ENCODE assay signal across 21 mouse cellular contexts in the genomic region with DNA sequence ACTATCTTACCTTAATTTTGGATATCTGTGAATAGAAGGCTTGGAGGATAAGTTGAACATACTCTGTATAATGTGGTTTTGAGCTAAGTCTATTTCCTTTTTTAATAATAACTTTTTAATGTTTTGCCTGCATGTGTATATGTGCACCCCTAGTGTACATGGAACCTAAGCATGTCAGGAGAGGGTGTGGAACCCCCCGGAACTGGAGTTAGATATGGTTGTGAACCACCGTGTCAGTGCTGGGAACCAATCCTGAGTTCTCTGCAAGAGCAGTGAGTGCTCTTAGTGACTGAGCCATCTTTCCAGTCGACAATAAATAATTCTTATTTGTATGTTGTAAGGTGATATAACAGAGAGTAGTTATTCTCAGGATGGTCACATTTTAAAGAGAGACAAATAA. TPM values are rescaled to one million over a fixed set of nuclear protein-coding genes. Genes with fewer than 3 reads are reported as not detected.
DNase-seq lines count a peak whose midpoint lies in the region; ATAC-seq and TF ChIP-seq lines count a peak whose summit lies in the region.
"Had no signal": no experiment of that assay in that cellular context is flagged by ENCODE, and none has a peak within 500 bp of the region (broad histone marks: within the 10 kb centered on the region; RNA-seq: fewer than 3 reads in every experiment).

No protein-coding gene starts in this region.

- peak; percentile 42 for DNase-seq in heart, adult 11 months
- DNase-seq in heart, postnatal 10 days: no peak
- DNase-seq in liver, embryonic 13.5 days: no peak
- no peak for DNase-seq in liver, postnatal 0 days
- DNase-seq in left cerebral cortex, adult 2 months (ENCODE audit: extremely low spot score in 1 of 2, low spot score in 2 of 2): no peak
- DNase-seq: adrenal gland, postnatal 14 days; cerebellum, adult 2 months; cerebellum, postnatal 10 days; gastrocnemius, postnatal 25 days had no signal

- H3K4me2 ChIP-seq in liver, embryonic 13.5 days: peak overlapping the region; percentile 77
- H3K4me2 ChIP-seq in liver, postnatal 0 days (ENCODE audit: low read depth, low read length): peak overlapping the region; percentile 69
- H3K4me2 ChIP-seq in intestine, embryonic 16.5 days (ENCODE audit: low read depth, low read length): no peak overlapping the region
- H3K4me2 ChIP-seq in neural tube, embryonic 15.5 days: no peak overlapping the region
- H3K4me2 ChIP-seq: forebrain, embryonic 12.5 days; heart, embryonic 15.5 days; hindbrain, embryonic 14.5 days had no signal

- peak overlapping the region; percentile 76; the same call in 1 of the 2 replicates for H3K9ac ChIP-seq in liver, embryonic 13.5 days
- H3K9ac ChIP-seq in liver, postnatal 0 days (replicated peaks): no peak overlapping the region
- no peak overlapping the region for H3K9ac ChIP-seq in intestine, embryonic 16.5 days (ENCODE audit: low read depth, low read length)
- H3K9ac ChIP-seq in neural tube, embryonic 15.5 days (replicated peaks): no peak overlapping the region
- H3K9ac ChIP-seq: forebrain, embryonic 12.5 days; heart, embryonic 15.5 days; hindbrain, embryonic 14.5 days had no signal

- 56% methylated on average over 3 of the region's 3 CpGs for WGBS in liver, embryonic 13.5 days (ENCODE audit: insufficient replicate concordance)
- 68% methylated on average over 3 of the region's 3 CpGs for WGBS in liver, postnatal 0 days (ENCODE audit: insufficient replicate concordance)
- WGBS in intestine, embryonic 16.5 days: 85% methylated on average over 3 of the region's 3 CpGs
- 85% methylated on average over 3 of the region's 3 CpGs for WGBS in neural tube, embryonic 15.5 days

- no peak for TF ChIP-seq CTCF in liver, postnatal 0 days (IDR thresholded peaks at IDR 0.05; ENCODE audit: low read depth)
- TF ChIP-seq CTCF in left cerebral cortex, adult 2 months (IDR thresholded peaks at IDR 0.05): no peak

- H3K36me3 ChIP-seq in liver, embryonic 13.5 days: no peaks in the 10 kb centered on the region
- peaks cover 4% of the 10 kb centered on the region; the same call in 1 of the 2 replicates for H3K36me3 ChIP-seq in liver, postnatal 0 days (replicated peaks; ENCODE audit: insufficient read depth, low read length)
- H3K36me3 ChIP-seq in intestine, embryonic 16.5 days (ENCODE audit: control insufficient read depth, insufficient read depth, low read length): no peaks in the 10 kb centered on the region
- no peaks in the 10 kb centered on the region for H3K36me3 ChIP-seq in neural tube, embryonic 15.5 days
- H3K36me3 ChIP-seq: embryonic facial prominence, embryonic 10.5 days; forebrain, embryonic 12.5 days; heart, embryonic 10.5 days; heart, embryonic 15.5 days; hindbrain, embryonic 10.5 days had no signal

- no peaks in the 10 kb centered on the region for H3K9me3 ChIP-seq in liver, embryonic 13.5 days (replicated peaks)
- no peaks in the 10 kb centered on the region for H3K9me3 ChIP-seq in liver, postnatal 0 days (ENCODE audit: low read length)
- no peaks in the 10 kb centered on the region for H3K9me3 ChIP-seq in intestine, embryonic 16.5 days (ENCODE audit: control insufficient read depth, low read length)
- no peaks in the 10 kb centered on the region for H3K9me3 ChIP-seq in neural tube, embryonic 15.5 days (replicated peaks)
- H3K9me3 ChIP-seq: embryonic facial prominence, embryonic 10.5 days; forebrain, embryonic 12.5 days; heart, embryonic 10.5 days; heart, embryonic 15.5 days; hindbrain, embryonic 10.5 days had no signal

- 0 out of 2 replicates have a peak overlapping the region, but pooled peaks have one; percentile 51 for H3K4me3 ChIP-seq in liver, embryonic 13.5 days (replicated peaks)
- H3K4me3 ChIP-seq in liver, postnatal 0 days (ENCODE audit: low read depth, low read length): no peak overlapping the region
- no peak overlapping the region for H3K4me3 ChIP-seq in intestine, embryonic 16.5 days (ENCODE audit: low read length)
- no peak overlapping the region for H3K4me3 ChIP-seq in neural tube, embryonic 15.5 days (replicated peaks)
- H3K4me3 ChIP-seq in left cerebral cortex, adult 2 months: no peak overlapping the region
- H3K4me3 ChIP-seq: embryonic facial prominence, embryonic 10.5 days; forebrain, embryonic 12.5 days; heart, embryonic 10.5 days; heart, embryonic 15.5 days; hindbrain, embryonic 10.5 days had no signal

- H3K27ac ChIP-seq in liver, embryonic 13.5 days: peak overlapping the region; percentile 96
- peak overlapping the region; percentile 86 for H3K27ac ChIP-seq in liver, postnatal 0 days (ENCODE audit: low read depth)
- no peak overlapping the region for H3K27ac ChIP-seq in intestine, embryonic 16.5 days (ENCODE audit: low read length)
- H3K27ac ChIP-seq in neural tube, embryonic 15.5 days (replicated peaks): no peak overlapping the region
- no peak overlapping the region for H3K27ac ChIP-seq in left cerebral cortex, adult 2 months
- H3K27ac ChIP-seq: embryonic facial prominence, embryonic 10.5 days; forebrain, embryonic 12.5 days; heart, embryonic 15.5 days; hindbrain, embryonic 10.5 days; hindbrain, embryonic 14.5 days had no signal

- peak; percentile 31 for ATAC-seq in erythroid progenitor cell, adult 5-6 weeks (replicated peaks; ENCODE audit: low FRiP score, poor library complexity, severe bottlenecking)
- ATAC-seq in liver, embryonic 13.5 days (ENCODE audit: low read depth): peak; percentile 52
- ATAC-seq in liver, postnatal 0 days: peak; percentile 41
- ATAC-seq in intestine, embryonic 16.5 days: no peak
- ATAC-seq in neural tube, embryonic 15.5 days (ENCODE audit: low FRiP score): no peak
- ATAC-seq: activated CD4-positive, CD25-positive, alpha-beta regulatory T cell, adult 4 months; forebrain, embryonic 16.5 days; Patski had no signal

- H3K4me1 ChIP-seq in liver, embryonic 13.5 days (replicated peaks): peaks cover 59% of the 10 kb centered on the region
- peaks cover 13% of the 10 kb centered on the region for H3K4me1 ChIP-seq in liver, postnatal 0 days (ENCODE audit: insufficient read depth)
- no peaks in the 10 kb centered on the region for H3K4me1 ChIP-seq in intestine, embryonic 16.5 days (ENCODE audit: control insufficient read depth, insufficient read depth, low read length)
- H3K4me1 ChIP-seq in neural tube, embryonic 15.5 days: 0 out of 2 replicates have a peak, but pooled peaks cover 2% of the 10 kb centered on the region
- H3K4me1 ChIP-seq: embryonic facial prominence, embryonic 10.5 days; forebrain, embryonic 12.5 days; heart, embryonic 10.5 days; heart, embryonic 15.5 days; hindbrain, embryonic 10.5 days had no signal

- H3K27me3 ChIP-seq in liver, embryonic 13.5 days: no peaks in the 10 kb centered on the region
- H3K27me3 ChIP-seq in liver, postnatal 0 days (ENCODE audit: insufficient read depth, low read length): no peaks in the 10 kb centered on the region
- H3K27me3 ChIP-seq in intestine, embryonic 16.5 days (replicated peaks; ENCODE audit: control insufficient read depth, insufficient read depth, low read length): no peaks in the 10 kb centered on the region
- no peaks in the 10 kb centered on the region for H3K27me3 ChIP-seq in neural tube, embryonic 15.5 days (replicated peaks)
- H3K27me3 ChIP-seq: forebrain, embryonic 12.5 days; heart, embryonic 15.5 days; Patski had no signal

- TF ChIP-seq EP300 in liver, postnatal 0 days (IDR thresholded peaks at IDR 0.05; ENCODE audit: low read depth): no peak

- intact Hi-C loops in heart, postnatal 10 days (cut with DNase I): no loop called here
- intact Hi-C loops in left cerebral cortex, adult 2 months (cut with DNase I): no loop called here

RNA-seq across cellular contexts. Expression of gene Tnrc6b, which starts 49.4 kb away (rescaled TPM):
- total RNA-seq in heart, postnatal 10 days (2021): 10 to 100 TPM; 56.1 to 56.4 TPM
- 113 and 187 TPM in 2 replicates for total RNA-seq in erythroid progenitor cell, adult 5-6 weeks (2015; ENCODE audit: low replicate concordance)
- total RNA-seq in erythroid progenitor cell, adult 5-6 weeks (2017; ENCODE audit: low replicate concordance): 141 and 357 TPM in 2 replicates
- 18.7 and 23.6 TPM in 2 replicates for polyA plus RNA-seq in liver, embryonic 13.5 days (2015; fragmentation: Nextera tagmentation; extraction: Ambion mirVana)
- polyA plus RNA-seq in liver, postnatal 0 days (2015; fragmentation: Nextera tagmentation; extraction: Ambion mirVana): 6.3 and 9.6 TPM in 2 replicates
- polyA plus RNA-seq in intestine, embryonic 16.5 days (2015; fragmentation: Nextera tagmentation; extraction: Ambion mirVana): 18.0 and 18.2 TPM in 2 replicates
- 30.3 and 33.2 TPM in 2 replicates for polyA plus RNA-seq in neural tube, embryonic 15.5 days (2015; fragmentation: Nextera tagmentation; extraction: Ambion mirVana)
- total RNA-seq in left cerebral cortex, adult 2 months (2021): 100 to 1,000 TPM; 118 to 120 TPM

Comparison
In these comparisons a context has a peak if more than half of its experiments do, and no peak if none do; other contexts are left out.
1. ATAC-seq: peak in erythroid progenitor cell, adult 5-6 weeks (single experiment), liver, embryonic 13.5 days (single experiment) and liver, postnatal 0 days (single experiment); none in intestine, embryonic 16.5 days (single experiment) and neural tube, embryonic 15.5 days (single experiment).
2. H3K27ac ChIP-seq: peak in liver, embryonic 13.5 days (single experiment) and liver, postnatal 0 days (single experiment); none in intestine, embryonic 16.5 days (single experiment), neural tube, embryonic 15.5 days (single experiment) and left cerebral cortex, adult 2 months (single experiment).
3. H3K4me2 ChIP-seq: peak in liver, embryonic 13.5 days (single experiment) and liver, postnatal 0 days (single experiment); none in intestine, embryonic 16.5 days (single experiment) and neural tube, embryonic 15.5 days (single experiment).